8 mouse cellular contexts compared by ENCODE assay signal in genomic region chr2:151670026-151670967, GRCm38 (mm10). TPM values are rescaled to one million over a fixed set of nuclear protein-coding genes. Genes with fewer than 3 reads are reported as not detected.
DNase-seq lines count a peak whose midpoint lies in the region; ATAC-seq lines count a peak whose summit lies in the region.

No protein-coding gene starts in this region.

- no peaks in the 10 kb centered on the region for H3K9me3 ChIP-seq in forebrain, embryonic 14.5 days (replicated peaks; ENCODE audit: control insufficient read depth, low read length)
- no peaks in the 10 kb centered on the region for H3K9me3 ChIP-seq in liver, embryonic 16.5 days (replicated peaks; ENCODE audit: control insufficient read depth, low read length)

- no peak overlapping the region for H3K9ac ChIP-seq in forebrain, embryonic 14.5 days (ENCODE audit: low read length)
- no peak overlapping the region for H3K9ac ChIP-seq in liver, embryonic 16.5 days (ENCODE audit: low read depth, low read length)

- no peaks in the 10 kb centered on the region for H3K27me3 ChIP-seq in forebrain, embryonic 14.5 days (replicated peaks; ENCODE audit: control insufficient read depth, insufficient read depth, low read length)
- no peaks in the 10 kb centered on the region; the same call in 1 of the 2 replicates for H3K27me3 ChIP-seq in liver, embryonic 16.5 days (ENCODE audit: control insufficient read depth, insufficient read depth, low read depth, low read length)

- no peak overlapping the region for H3K27ac ChIP-seq in forebrain, embryonic 14.5 days (ENCODE audit: low read depth, low read length)
- no peak overlapping the region for H3K27ac ChIP-seq in liver, embryonic 16.5 days (ENCODE audit: low read length)

- peak overlapping the region; percentile 16; the same call in 1 of the 2 replicates for H3K4me2 ChIP-seq in forebrain, embryonic 14.5 days (ENCODE audit: low read length)
- no peak overlapping the region for H3K4me2 ChIP-seq in liver, embryonic 16.5 days (ENCODE audit: low read depth, low read length)

- no peaks in the 10 kb centered on the region for H3K36me3 ChIP-seq in forebrain, embryonic 14.5 days (ENCODE audit: control insufficient read depth, insufficient read depth, low read length)
- H3K36me3 ChIP-seq in liver, embryonic 16.5 days (ENCODE audit: control insufficient read depth, insufficient read depth): no peaks in the 10 kb centered on the region

- WGBS in forebrain, embryonic 14.5 days: 45% methylated on average over 48 of the region's 48 CpGs
- 37% methylated on average over 42 of the region's 48 CpGs for WGBS in liver, embryonic 16.5 days (ENCODE audit: insufficient replicate concordance)

- ATAC-seq in forebrain, embryonic 14.5 days: 0 out of 2 replicates have a peak, but pooled peaks have one; percentile 23
- peak; percentile 66 for ATAC-seq in liver, embryonic 16.5 days (ENCODE audit: low read depth)

- no peaks in the 10 kb centered on the region for H3K4me1 ChIP-seq in forebrain, embryonic 14.5 days (ENCODE audit: control insufficient read depth, insufficient read depth, low read length)
- H3K4me1 ChIP-seq in liver, embryonic 16.5 days (ENCODE audit: control insufficient read depth, low read depth, low read length): no peaks in the 10 kb centered on the region

- DNase-seq in cerebellum, postnatal 10 days: peak; percentile 20 to 25
- no peak for DNase-seq in cerebellum, postnatal 36 days
- DNase-seq in 3134 (ENCODE audit: extremely low read depth, insufficient read length, low spot score): peak; percentile 11
- DNase-seq in forebrain, embryonic 14.5 days (ENCODE audit: low spot score): no peak
- no peak for DNase-seq in right cerebral cortex, postnatal 14 days
- no peak for DNase-seq in cerebellum, adult 9-10 months
- DNase-seq in Muller cell, postnatal 12 days (ENCODE audit: inconsistent ontology term): no peak

- no peak overlapping the region for H3K4me3 ChIP-seq in forebrain, embryonic 14.5 days (ENCODE audit: low read depth, low read length)
- no peak overlapping the region for H3K4me3 ChIP-seq in liver, embryonic 16.5 days (ENCODE audit: low read depth, low read length)

RNA-seq across cellular contexts. Expression of gene Rad21l, which starts 2.0 kb away (rescaled TPM):
- 0.17 TPM in 1 of 2 replicates, not detected in the other for polyA plus RNA-seq in forebrain, embryonic 14.5 days (2014; fragmentation: Nextera tagmentation; extraction: Ambion mirVana)
- polyA plus RNA-seq in liver, embryonic 16.5 days (2015; fragmentation: Nextera tagmentation; extraction: Ambion mirVana): not detected in 2 replicates

RNA-seq across cellular contexts. Expression of gene Tmem74b, which starts 31.5 kb away (rescaled TPM):
- 17.3 and 19.7 TPM in 2 replicates for polyA plus RNA-seq in forebrain, embryonic 14.5 days (2014; fragmentation: Nextera tagmentation; extraction: Ambion mirVana)
- 0.11 TPM in 1 of 2 replicates, not detected in the other for polyA plus RNA-seq in liver, embryonic 16.5 days (2015; fragmentation: Nextera tagmentation; extraction: Ambion mirVana)

RNA-seq across cellular contexts. Expression of gene Snph, which starts 37.9 kb away (rescaled TPM):
- 4.9 and 8.8 TPM in 2 replicates for polyA plus RNA-seq in forebrain, embryonic 14.5 days (2014; fragmentation: Nextera tagmentation; extraction: Ambion mirVana)
- polyA plus RNA-seq in liver, embryonic 16.5 days (2015; fragmentation: Nextera tagmentation; extraction: Ambion mirVana): 0.04 and 0.08 TPM in 2 replicates

Comparison
In these comparisons a context has a peak if more than half of its experiments do, and no peak if none do; other contexts are left out.
1. DNase-seq: peak in cerebellum, postnatal 10 days (2 of 2) and 3134 (single experiment); none in cerebellum, postnatal 36 days (0 of 2), forebrain, embryonic 14.5 days (single experiment), right cerebral cortex, postnatal 14 days (single experiment), cerebellum, adult 9-10 months (single experiment) and Muller cell, postnatal 12 days (single experiment).
2. RNA of gene Tmem74b, which starts 31.5 kb away (polyA plus RNA-seq): 17.3 to 19.7 TPM in forebrain, embryonic 14.5 days; 0.11 TPM in liver, embryonic 16.5 days; every median in the first group is over 10 times any median in the second.